Mouse (Mus musculus) A20 (cell line): Measurements from ENCODE around the gene Bhlhe41.

ENCODE experiments used
- DNase-seq: peaks from one replicate; pipeline ENCODE4 v3.0.0-alpha.2; 2011; ENCODE audit warnings: low read depth, low spot score

The Bhlhe41 gene

DNA sequence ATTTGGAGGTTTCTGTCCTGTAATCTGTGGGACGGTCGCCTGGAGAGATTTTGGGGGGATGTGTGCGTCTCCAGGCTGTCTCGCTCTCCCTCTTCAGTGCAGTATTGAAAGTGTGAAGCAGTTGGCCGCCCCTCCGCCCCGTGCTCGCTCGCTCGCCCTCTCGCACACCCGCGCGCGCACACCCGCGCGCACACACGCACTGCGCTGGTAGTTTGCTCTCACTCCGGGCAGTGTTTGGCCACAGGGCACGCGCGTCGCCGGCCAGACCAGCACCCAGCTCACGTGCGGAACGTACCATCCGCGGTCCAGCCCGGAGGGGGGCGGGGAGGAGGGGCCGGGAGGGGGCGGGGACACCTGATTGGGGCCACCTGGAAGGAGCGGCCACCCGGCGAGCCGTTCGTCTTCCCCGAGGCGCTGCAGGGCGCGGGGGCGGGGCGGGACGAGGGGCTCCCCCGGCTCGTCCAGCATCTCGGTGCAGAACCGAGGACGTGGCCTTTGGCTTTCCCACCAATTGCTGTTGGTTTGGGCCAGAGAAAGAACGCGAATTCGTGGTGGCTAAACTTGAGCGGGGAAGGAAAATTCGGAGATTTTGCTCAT is at the start of gene Bhlhe41:
Gene Bhlhe41 (minus strand): TSS at position 270 of the 597 bp plus-strand sequence.
- DNase-seq: peak; percentile 78

DNA sequence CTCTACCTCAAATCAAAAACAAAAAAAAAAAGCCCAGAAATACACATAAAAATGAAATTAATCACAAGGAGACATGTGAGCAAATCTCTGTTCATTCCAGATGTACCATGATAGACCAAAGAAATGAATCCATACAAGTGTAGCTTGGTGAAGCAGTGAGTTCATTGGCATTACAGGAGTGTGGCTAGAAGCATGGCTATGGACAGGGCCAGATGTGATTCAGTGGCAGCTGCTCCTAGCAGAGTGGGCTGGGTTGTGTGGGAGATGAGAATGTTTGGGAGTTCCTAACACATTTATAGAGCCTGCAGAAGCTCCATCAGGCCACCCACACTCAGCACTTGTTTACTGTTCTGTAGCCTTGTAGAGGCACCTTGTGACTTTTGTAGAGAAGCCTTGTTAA is 46.9 kb upstream of the Bhlhe41 start:
- DNase-seq: no peak

DNA sequence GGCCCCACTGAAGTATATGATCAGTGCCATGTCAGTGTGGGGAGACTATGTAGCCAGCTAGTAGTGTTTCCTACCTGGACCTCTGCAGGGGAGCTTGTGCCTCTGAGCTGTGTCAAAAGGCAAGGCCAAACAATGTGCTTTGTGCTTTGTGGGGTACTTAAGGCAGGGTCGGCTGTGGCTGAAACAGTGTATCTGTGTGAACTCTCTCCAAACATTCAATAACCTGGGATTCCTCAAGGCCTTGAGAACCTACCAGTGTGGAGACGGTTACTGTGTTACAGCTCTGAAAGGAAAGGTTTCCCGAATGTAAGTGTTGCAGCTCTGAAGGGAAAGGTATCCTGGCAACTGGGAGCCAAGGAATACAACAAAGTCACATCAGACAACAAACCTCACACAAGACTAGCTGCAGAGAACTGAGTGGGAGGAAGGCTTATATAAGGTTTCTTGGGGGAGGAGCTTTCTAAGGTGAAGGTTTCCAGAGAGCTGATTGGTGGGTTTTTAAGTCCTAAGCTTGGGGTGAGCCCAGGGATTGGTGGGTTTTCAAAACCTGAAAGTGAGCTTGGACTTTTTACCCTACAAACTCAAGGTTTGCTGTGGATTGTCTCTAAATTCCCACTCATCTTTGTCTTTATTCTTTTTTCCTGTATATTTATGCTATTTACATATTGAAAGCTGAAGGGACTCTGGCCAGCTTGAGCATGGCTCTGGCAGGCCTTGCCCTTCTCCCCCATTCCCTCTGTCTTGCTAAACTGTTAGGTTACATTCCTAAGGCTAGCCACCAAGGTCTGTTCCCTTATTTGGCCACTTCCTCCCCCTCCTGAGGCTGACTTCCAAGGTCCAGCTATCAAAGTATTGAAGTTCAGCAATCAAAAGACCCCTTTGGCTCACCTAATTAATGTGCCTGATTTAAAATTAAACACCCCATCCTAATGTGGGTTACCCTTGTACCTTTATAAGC is 45.4 kb upstream of the Bhlhe41 start:
- no peak for DNase-seq

DNA sequence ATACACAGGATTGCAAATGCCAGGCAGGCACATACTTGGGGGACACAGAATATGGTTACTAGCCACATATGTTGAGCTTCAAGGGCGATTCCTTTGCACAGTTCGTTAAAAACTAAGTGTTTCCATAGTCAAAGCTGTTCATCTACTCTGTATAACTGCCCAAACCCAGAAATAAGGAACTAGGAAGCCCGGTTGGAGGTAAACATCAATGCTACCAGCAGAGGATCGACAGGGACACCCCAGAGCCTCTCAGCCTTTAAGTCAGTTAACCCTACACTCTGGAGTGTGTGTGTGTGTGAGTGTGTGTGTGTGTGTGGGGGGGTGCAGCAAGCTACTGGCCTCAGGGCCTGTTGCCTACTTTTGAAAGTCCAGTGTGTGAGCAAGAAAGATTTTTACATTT is 44.6 kb upstream of the Bhlhe41 start:
- DNase-seq: peak; percentile 19

DNA sequence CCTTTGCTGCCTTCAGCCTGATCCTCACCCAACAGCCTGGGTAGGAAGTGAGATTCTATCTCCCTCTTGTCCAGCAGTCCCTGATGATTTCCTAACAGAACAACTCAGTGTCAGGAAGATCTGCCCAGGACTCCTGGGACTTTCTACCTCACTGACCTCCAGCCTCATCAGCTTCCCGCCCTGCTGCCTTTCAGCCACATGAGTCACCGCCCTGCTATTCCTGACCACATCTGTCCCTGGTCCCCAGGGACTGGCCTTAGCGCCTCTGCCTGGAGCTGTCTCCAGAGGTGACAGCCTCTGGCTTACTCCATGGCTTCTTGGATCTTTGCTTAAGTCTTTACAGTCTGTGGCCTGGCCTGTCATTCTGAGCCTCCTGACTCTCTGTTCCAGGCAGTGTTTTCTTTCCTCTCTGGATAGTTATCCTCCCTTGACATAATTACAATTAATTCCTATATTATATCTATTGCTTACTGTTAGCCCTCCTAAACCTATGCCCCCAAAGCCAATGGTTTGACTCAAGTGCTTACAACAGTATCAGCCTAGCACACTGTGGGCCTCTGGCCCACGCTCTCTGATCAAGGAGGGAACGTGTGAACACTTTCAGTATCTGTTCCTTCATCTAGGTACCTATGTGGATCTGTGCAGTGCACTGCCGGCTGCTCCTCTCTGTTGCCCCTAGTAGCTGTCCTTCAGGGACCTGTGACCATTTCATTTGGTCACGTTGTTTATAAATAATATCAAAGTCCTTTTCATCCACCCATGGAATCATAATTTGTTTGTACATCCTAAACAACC is 40.9 kb upstream of the Bhlhe41 start:
- DNase-seq: no peak

DNA sequence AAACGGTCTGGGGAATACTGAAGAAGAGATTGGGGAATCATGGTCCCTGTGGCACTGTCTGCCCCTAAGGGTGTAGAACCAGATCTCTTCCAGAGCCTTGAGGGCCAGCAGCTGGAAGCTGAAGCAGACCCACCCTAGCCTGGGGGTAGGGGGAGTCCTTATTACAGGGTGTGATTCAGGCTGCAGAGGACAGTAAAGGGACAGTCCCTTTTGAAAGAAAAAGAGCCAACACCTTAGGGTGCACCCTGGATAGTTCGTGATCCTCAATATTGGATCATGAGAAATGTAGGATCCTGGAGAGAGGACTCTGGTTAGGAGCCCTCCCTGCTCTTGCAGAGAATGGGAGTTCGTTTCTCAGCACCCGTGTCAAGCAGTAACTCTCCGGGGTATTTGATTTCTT is 39.3 kb upstream of the Bhlhe41 start:
- DNase-seq: no peak

DNA sequence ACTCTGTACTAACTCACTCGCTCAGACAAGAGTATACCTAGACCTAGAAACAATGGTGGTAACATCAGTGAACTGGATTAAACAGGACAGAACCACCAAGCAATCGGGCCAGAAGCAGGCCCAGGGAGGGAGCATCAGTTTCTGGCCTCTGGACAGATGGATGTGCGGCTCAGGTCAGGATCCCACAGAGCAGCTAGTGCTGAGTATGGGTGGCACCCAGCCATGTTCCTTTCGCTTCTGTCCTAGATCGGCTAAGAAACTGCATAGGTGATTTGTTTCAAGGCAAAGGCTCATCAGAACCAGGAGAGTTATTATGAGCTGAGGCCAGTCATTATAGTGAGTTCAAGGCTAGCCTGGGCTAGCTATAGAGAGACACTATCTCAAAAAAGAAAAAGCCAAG is 38.8 kb upstream of the Bhlhe41 start:
- no peak for DNase-seq

DNA sequence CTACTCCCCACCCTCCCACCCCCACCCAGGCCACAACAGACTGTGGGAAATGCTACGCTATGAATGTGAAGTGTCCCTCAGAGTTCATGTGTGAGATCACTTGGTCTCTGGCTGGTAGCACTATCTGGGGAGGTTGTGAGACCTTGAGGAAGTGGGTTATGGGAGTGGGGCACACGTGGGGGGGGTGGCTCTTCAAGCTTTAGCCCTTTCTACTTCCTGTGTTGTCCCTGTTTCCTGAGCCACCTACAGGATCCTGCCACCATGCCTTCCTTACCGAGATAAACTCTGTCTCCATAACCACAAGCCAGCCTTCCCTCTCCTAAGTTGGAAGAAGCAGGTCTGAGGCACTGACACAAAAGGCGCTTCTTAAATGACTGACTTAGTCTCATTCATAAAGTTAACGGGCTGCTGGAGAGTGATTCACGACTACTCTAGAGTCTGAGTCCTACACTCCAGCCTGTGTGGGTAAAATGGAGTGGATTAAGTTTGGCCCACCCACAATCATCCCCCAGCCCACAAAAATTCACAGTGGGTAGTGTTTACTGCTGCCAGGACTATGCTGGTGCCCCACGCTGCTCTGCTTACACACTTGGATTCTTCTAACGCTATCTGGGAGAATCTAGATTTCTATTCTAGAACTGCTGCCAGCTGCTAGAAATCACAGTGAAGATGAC is 29.4 kb upstream of the Bhlhe41 start:
- DNase-seq: no peak

DNA sequence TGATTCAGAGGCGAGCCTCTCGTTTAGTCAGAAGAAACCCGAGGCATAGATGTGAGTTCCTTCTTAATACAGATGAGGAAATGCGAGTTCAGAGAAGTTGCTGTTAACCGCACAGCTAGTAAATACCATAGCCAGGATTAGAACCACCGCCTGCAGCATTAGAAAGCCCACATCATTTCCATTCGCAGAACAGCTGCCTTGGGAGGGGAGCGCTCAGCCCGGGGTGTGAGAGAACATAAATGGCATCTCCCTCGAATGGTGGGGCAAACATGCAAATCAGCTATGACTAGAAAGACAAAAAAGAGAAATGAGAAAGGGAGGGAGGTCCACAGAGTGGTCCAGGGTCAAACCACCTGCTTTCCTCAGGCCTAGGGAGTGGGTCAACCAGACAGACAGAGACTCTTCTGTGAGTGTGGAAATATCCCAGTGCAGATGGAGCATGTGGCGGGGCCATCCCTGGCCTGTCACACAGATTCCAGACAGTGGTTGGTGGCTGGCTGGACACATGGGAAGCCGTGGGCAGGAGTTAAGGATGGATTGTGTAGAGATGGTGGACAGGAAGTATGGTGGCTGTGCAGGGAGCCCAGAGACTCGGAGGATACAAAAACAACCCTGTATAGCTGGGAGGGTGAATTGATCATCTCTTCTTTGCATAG is 28.1 kb upstream of the Bhlhe41 start:
- peak; percentile 92 for DNase-seq

DNA sequence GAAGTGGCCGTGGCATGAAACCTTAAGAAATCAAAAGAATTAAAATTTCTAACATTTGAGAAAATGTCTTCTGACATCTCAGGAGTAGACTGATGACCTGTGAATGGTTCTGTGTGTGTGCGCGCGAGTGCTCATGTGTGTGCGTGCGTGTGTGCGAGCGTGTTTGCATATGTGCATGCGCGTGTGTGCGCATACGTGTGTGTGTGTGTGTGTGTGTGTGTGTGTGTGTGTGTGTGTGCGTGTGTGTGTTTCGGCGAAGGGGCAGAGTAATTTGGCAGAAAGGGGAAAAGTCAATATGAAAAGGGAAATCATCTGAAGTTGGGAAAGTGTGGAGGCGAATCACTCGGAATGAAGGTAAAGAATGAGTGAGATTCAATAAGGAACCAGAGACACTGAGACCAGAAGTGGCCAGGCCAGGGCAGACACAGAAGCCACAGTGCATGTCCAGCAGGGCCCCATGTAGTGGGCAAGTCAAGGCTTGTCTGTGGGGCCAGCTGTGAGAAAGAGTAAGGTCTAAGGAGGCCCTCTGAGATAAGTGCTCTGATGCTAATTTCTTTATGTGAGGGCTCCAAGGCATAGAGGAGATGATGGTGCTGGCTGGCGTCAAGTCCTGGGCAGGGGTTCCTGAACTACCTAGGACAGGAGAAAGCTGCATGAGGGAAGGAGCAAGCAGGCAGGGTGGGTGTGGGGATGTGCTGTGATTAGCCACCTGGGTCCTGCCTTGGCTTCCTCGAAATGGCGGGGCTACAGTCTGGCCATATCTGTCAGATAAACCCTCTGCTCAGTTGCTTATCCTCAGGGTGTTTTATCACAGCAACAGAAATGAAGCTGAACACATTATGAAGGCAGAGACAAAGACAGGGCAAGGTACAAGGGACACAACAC is 27.3 kb upstream of the Bhlhe41 start:
- no peak for DNase-seq

DNA sequence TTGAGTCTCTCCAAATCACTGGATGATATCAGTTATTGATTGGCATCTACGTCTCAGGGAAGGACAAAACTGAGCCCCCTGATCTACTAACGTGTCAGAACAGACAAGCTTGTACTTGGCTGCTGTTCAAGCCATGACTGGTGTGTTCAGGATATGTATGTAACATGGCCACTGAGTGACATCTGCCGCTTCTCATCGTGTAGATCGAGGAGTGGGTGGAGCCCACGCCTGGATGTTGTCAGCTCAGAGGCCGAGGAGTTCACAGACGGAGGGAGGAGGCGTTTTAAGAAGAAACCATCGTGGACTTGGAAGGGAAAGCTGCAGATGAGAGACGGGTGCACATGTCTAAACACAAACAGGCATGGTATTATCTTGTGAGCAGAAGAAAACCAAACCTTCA is 26.6 kb upstream of the Bhlhe41 start:
- no peak for DNase-seq

DNA sequence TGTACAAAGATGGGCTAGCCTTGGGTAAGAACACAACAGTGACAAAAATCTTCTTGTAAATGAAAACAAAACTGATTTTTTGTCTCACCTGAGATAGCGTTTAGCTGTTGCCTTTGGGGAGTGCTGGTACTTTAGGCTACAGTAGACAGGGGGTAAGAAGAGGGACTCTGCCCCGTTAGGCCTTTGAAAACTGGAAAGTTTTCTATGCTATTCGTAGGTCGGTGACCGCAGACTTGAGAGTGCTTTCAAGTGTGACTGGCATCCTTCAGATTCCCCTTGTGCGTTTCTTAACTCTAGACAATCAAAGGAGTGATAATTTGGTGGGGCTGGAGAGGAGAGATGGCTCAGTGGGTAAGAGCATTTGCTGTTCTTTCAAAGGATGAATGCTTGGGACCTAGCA is 22.4 kb upstream of the Bhlhe41 start:
- no peak for DNase-seq

DNA sequence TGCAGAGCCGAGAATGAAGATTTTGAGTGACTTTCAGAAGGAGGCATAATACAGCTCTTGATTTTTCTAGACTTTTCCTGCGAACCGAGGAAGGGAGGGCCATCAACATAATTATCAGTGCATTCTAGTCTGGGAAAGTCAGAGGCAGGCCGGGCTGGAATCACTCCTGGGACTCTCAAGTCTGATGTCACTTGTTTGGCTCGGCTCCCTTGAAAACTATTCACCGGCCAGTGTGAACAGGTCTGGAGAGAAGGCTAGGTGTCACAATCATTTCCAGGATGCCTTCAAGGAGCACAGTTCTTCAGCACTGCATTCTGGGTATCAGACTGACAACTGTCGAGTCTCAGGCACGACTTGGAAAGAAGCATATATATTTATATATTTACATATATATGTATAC is 20.9 kb upstream of the Bhlhe41 start:
- no peak for DNase-seq

DNA sequence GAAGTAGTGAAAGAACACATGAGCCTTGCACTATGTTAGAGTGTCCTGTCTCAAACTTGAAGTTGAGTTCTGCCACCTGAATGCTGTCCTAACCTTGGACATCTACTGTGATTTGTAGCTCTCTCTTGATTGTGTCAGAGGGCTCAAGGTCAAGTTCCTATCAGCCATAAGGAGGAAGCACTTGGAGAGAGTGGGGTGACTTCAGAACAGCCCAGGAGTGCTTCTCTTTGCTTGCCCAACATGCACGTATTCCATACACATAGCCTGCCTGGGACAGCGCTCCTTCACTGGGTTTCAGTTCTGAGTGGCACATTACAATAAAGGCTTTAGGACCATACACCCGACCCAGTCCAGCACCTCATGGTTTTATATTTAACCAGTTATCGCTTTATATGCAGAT is 19.7 kb upstream of the Bhlhe41 start:
- no peak for DNase-seq

DNA sequence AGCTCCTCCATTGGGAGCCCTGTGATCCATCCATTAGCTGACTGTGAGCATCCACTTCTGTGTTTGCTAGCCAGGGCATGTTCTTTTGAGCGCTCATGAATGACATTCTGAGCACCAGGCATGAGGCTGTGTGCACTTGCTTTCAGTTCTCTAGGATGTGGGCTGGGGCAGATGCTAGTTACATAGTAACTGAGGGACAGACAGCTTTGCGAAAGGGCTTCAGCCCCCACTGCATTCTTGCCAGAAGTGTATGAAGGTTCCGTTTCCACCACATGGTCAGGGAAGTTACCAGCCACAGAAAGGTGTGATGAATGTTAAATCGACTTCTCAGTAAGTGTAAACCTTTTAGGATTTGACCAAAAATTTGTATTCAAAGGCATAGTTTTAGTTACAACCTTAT is 18.3 kb upstream of the Bhlhe41 start:
- DNase-seq: peak; percentile 65

DNA sequence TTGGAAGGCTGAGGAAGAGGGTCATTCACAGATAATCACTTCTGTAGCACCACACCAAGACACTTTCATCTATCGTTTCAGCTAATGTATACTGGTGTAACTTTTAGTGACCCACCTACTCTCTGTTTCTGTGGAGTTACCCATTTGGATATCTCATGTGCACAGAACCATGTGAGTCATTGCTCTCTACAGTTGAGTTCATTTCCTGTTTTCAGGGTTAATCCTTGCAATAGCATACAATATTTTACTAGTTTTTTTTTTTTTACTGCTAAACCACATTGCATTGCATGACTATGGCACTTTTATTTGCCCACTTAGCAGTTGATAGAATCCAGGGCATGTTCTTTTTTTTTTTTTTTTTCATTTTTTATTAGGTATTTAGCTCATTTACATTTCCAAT is 17.7 kb upstream of the Bhlhe41 start:
- DNase-seq: peak; percentile 35

DNA sequence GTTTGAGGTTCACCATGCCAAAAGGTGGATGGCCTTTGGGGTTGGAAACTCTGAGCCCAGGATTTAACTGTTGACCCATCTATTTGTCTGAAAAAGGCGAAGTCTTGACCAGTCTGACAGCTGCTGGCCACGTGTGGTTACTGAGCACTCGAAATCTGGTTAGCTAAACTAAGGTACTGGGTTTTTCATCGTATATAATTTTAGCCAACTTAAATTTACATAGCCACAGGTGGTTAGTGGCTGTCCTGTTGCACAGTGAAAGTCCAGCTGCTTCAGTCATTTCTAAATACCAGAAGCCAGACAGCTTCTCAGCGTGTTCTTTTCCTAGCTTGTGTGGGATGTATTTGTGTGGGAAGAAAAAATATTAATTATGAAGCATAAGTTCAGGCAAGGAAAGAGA is 15.3 kb upstream of the Bhlhe41 start:
- no peak for DNase-seq

DNA sequence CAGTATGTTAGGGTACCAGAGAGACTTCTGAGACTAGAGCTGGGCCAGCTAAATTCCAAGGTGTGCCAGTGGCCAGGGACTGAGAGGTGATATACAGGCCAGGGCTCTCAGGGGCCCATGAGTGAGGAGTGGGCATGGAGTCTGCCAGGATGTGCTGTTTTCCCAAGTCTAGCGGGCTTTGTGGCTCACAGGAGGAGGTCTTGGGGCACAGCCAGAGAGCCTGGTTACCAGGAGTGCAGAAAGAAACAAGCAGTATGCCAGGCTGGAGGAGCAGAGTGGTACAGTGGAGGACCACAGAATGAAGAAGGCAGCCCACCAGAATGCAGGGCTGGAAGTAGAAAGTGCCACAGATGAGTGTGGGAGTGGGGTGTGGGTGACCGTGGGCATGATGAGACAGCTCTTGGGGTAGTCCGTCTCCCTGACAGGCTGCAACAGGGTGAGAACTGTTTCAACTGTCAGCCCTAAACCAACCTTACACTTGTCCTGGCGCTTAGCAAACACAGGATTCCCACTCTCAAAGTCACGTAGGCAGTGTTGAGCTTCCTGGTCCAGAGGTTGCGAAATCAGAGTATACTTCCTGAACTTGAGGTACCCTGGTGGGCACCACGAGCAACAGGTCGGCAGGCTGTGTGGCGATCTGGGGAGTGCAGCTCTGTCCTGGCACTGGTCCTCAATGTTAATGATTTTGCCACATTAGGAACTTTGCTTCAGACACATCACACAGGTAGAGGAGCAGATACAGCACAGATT is 11.8 kb upstream of the Bhlhe41 start:
- DNase-seq: no peak

DNA sequence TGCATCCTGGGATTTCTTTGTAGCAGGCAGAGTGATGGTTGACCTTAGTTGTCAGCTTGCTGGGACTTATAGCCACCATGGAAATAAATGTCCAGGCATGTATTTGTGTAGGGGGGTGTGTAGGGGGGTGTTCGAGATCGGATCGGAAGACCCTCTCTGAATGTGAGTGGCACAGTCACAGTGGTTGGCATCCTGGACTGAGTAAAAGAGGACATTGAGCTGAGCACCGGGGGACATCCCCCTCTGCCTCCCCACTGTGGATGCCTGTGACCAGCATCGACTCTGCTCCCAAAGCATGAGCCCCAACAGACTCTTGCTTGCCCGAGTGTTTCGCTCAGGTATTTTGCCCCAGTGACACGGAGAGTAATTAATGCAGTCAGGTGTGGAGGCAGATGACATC is 8.0 kb upstream of the Bhlhe41 start:
- no peak for DNase-seq

DNA sequence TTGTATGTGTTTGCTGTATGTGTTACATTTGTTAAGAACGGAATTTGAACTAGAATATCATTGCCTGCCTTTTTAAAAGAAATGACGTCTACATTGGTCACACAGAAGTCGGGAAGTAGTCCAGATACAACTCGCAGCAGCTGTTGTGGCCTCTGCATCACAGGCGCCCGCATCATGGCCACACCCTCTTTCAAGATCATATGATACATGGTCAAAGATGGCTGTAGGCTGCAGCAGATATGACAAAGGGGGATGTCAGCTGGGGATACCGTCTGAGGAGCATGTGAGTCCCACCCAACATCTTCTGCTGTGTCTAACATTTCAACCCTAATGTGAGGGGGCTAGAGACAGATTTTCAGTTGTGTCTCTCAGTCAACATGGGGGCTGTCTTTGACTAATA is 6.7 kb upstream of the Bhlhe41 start:
- DNase-seq: no peak
